Mouse (Mus musculus) lung, postnatal 0 days (tissue): ENCODE results near the gene Psmd13.

ENCODE experiments used
- CTCF ChIP-seq: IDR thresholded peaks from 2 replicates; pipeline ENCODE4 v1.5.1; 2016; ENCODE audit warnings: antibody characterized with exemption, mild to moderate bottlenecking
- EP300 ChIP-seq: IDR thresholded peaks from 2 replicates; pipeline ENCODE4 v1.6.1; 2016; ENCODE audit warnings: antibody characterized with exemption, mild to moderate bottlenecking, control low read depth

GRCm38 (mm10) chr7:140894031-140894430 lies 12.3 kb downstream of the Psmd13 start:
- TF ChIP-seq CTCF = no peak
- no peak for TF ChIP-seq EP300
